Mouse (Mus musculus): ENCODE data around the gene Cyp21a1. TPM values are rescaled to one million over a fixed set of nuclear protein-coding genes. Genes with fewer than 3 reads are reported as not detected.
"Not testable (repeated sequence)": the region's sequence is repeated elsewhere in the genome, so short reads cannot be mapped to it uniquely, and the experiment has no call there.

Gene Cyp21a1
- not detected for total RNA-seq (2021)
- long read RNA-seq, experiment 1, result 0 reads
- long read RNA-seq, experiment 2, result 0 reads

GRCm38 (mm10) chr17:34804301-34804700, at the start of gene Cyp21a1:
TSS of gene Cyp21a1 (minus strand) at chr17:34804561.
- not testable (repeated sequence) for DNase-seq

- no peak for DNase-seq
Observed at GRCm38 (mm10) chr17:34853511-34853910, 49.1 kb upstream of the Cyp21a1 start.

- DNase-seq, result no peak
Observed at GRCm38 (mm10) chr17:34850517-34851125, 46.3 kb upstream of the Cyp21a1 start.

GRCm38 (mm10) chr17:34849722-34850516, 45.6 kb upstream of the Cyp21a1 start, which contains the start of the genes Skiv2l and Nelfe:
TSS of gene Skiv2l (minus strand) at chr17:34850210.
TSS of gene Nelfe (plus strand) at chr17:34850391.
- DNase-seq, result peak; percentile 97 to 98

- no peak for DNase-seq
Observed at GRCm38 (mm10) chr17:34847615-34848014, 43.3 kb upstream of the Cyp21a1 start.

- DNase-seq, result no peak
Observed at GRCm38 (mm10) chr17:34847192-34847591, 42.8 kb upstream of the Cyp21a1 start.

GRCm38 (mm10) chr17:34844884-34845283, 40.5 kb upstream of the Cyp21a1 start:
- no peak for DNase-seq

GRCm38 (mm10) chr17:34840736-34841307, 36.5 kb upstream of the Cyp21a1 start:
- DNase-seq, result no peak

- no peak for DNase-seq
Observed at GRCm38 (mm10) chr17:34838785-34839184, 34.4 kb upstream of the Cyp21a1 start.

- DNase-seq, result no peak
Observed at GRCm38 (mm10) chr17:34837464-34838324, 33.3 kb upstream of the Cyp21a1 start.

- peak; percentile 97 for DNase-seq
Observed at GRCm38 (mm10) chr17:34836856-34837221, 32.5 kb upstream of the Cyp21a1 start, which contains the start of the genes Stk19 and Dxo. TSS of gene Stk19 (minus strand) at chr17:34836945. TSS of gene Dxo (plus strand) at chr17:34837019.

GRCm38 (mm10) chr17:34836155-34836855, 31.9 kb upstream of the Cyp21a1 start:
- DNase-seq, result no peak

- not testable (repeated sequence) for DNase-seq
Observed at GRCm38 (mm10) chr17:34830776-34831175, 26.4 kb upstream of the Cyp21a1 start.

GRCm38 (mm10) chr17:34814818-34815370, 10.5 kb upstream of the Cyp21a1 start:
- DNase-seq, result no peak

GRCm38 (mm10) chr17:34813747-34814146, 9.4 kb upstream of the Cyp21a1 start:
- DNase-seq, result peak; percentile 11 to 52

GRCm38 (mm10) chr17:34811275-34811674, 6.9 kb upstream of the Cyp21a1 start:
- DNase-seq, result no peak

GRCm38 (mm10) chr17:34810811-34811210, 6.5 kb upstream of the Cyp21a1 start:
- DNase-seq, result not testable (repeated sequence)

GRCm38 (mm10) chr17:34810411-34810810, 6.0 kb upstream of the Cyp21a1 start:
- DNase-seq, result not testable (repeated sequence)

- DNase-seq, result no peak
Observed at GRCm38 (mm10) chr17:34808599-34809205, 4.3 kb upstream of the Cyp21a1 start.

- DNase-seq, result no peak
Observed at GRCm38 (mm10) chr17:34807176-34807575, 2.8 kb upstream of the Cyp21a1 start.
